9 mouse cellular contexts compared by ENCODE assay signal in genomic region chr19:5841389-5841946, GRCm38 (mm10). TPM values are rescaled to one million over a fixed set of nuclear protein-coding genes. Genes with fewer than 3 reads are reported as not detected.
DNase-seq lines count a peak whose midpoint lies in the region; ATAC-seq lines count a peak whose summit lies in the region.
"Had no signal": no experiment of that assay in that cellular context is flagged by ENCODE, and none has a peak within 500 bp of the region (broad histone marks: within the 10 kb centered on the region; RNA-seq: fewer than 3 reads in every experiment).

No protein-coding gene starts in this region.

- peaks cover 69% of the 10 kb centered on the region for H3K4me1 ChIP-seq in megakaryocyte, embryonic 14.5 days
- peaks cover 31% of the 10 kb centered on the region for H3K4me1 ChIP-seq in intestine, embryonic 15.5 days (replicated peaks)
- H3K4me1 ChIP-seq in neural tube, embryonic 15.5 days = peaks cover 50% of the 10 kb centered on the region

- ATAC-seq in megakaryocyte, adult 5-6 weeks (ENCODE audit: poor library complexity, severe bottlenecking) = no peak
- ATAC-seq in intestine, embryonic 15.5 days = no peak
- ATAC-seq in neural tube, embryonic 15.5 days (ENCODE audit: low FRiP score) = no peak

- peak overlapping the region; percentile 99 for H3K4me3 ChIP-seq in megakaryocyte, embryonic 14.5 days (replicated peaks)
- H3K4me3 ChIP-seq in intestine, embryonic 15.5 days (replicated peaks) = no peak overlapping the region
- no peak overlapping the region for H3K4me3 ChIP-seq in neural tube, embryonic 15.5 days (replicated peaks)
- H3K4me3 ChIP-seq: hindbrain, embryonic 15.5 days had no signal

- no peaks in the 10 kb centered on the region for H3K9me3 ChIP-seq in megakaryocyte, embryonic 14.5 days
- H3K9me3 ChIP-seq in intestine, embryonic 15.5 days = no peaks in the 10 kb centered on the region
- H3K9me3 ChIP-seq in neural tube, embryonic 15.5 days (replicated peaks) = no peaks in the 10 kb centered on the region
- H3K9me3 ChIP-seq: hindbrain, embryonic 15.5 days had no signal

- no peak overlapping the region for H3K27ac ChIP-seq in intestine, embryonic 15.5 days
- H3K27ac ChIP-seq in neural tube, embryonic 15.5 days (replicated peaks) = 0 out of 2 replicates have a peak overlapping the region, but pooled peaks have one; percentile 6

- 62% methylated on average over 4 of the region's 4 CpGs for WGBS in intestine, embryonic 15.5 days
- 50% methylated on average over 4 of the region's 4 CpGs for WGBS in neural tube, embryonic 15.5 days

- peak overlapping the region; percentile 74 for H3K4me2 ChIP-seq in intestine, embryonic 15.5 days (replicated peaks)
- H3K4me2 ChIP-seq in neural tube, embryonic 15.5 days = no peak overlapping the region
- H3K4me2 ChIP-seq: hindbrain, embryonic 15.5 days had no signal

- H3K36me3 ChIP-seq in megakaryocyte, embryonic 14.5 days (replicated peaks; ENCODE audit: low read length) = peaks cover 84% of the 10 kb centered on the region
- no peaks in the 10 kb centered on the region for H3K36me3 ChIP-seq in intestine, embryonic 15.5 days
- H3K36me3 ChIP-seq in neural tube, embryonic 15.5 days = no peaks in the 10 kb centered on the region
- H3K36me3 ChIP-seq: hindbrain, embryonic 15.5 days had no signal

- H3K27me3 ChIP-seq in megakaryocyte, embryonic 14.5 days (replicated peaks) = no peaks in the 10 kb centered on the region
- H3K27me3 ChIP-seq in intestine, embryonic 15.5 days (replicated peaks) = no peaks in the 10 kb centered on the region
- H3K27me3 ChIP-seq in neural tube, embryonic 15.5 days (replicated peaks) = no peaks in the 10 kb centered on the region
- H3K27me3 ChIP-seq: hindbrain, embryonic 15.5 days had no signal

- peak; percentile 27 for DNase-seq in adrenal gland, postnatal 10 days
- DNase-seq in right cerebral cortex, postnatal 10 days (ENCODE audit: low spot score in 2 of 2) = no peak
- DNase-seq in thymus, postnatal 0 days (ENCODE audit: low spot score) = no peak
- DNase-seq in urinary bladder, postnatal 10 days (ENCODE audit: low spot score) = no peak

- H3K9ac ChIP-seq in intestine, embryonic 15.5 days = no peak overlapping the region
- no peak overlapping the region for H3K9ac ChIP-seq in neural tube, embryonic 15.5 days (replicated peaks)
- H3K9ac ChIP-seq: hindbrain, embryonic 15.5 days had no signal

RNA-seq across cellular contexts. Expression of gene Frmd8, which starts 33.6 kb away (rescaled TPM):
- 28.5 and 57.6 TPM in 2 replicates for polyA plus RNA-seq in megakaryocyte, embryonic 14.5 days (2012; ENCODE audit: insufficient read depth, low replicate concordance)
- 21.4 and 21.9 TPM in 2 replicates for total RNA-seq in megakaryocyte, adult 5-6 weeks (2015)
- 19.3 and 23.3 TPM in 2 replicates for total RNA-seq in megakaryocyte, adult 5-6 weeks (2017)
- 10 to 100 TPM; 29.0 to 34.8 TPM for total RNA-seq in adrenal gland, postnatal 10 days (2021)
- polyA plus RNA-seq in intestine, embryonic 15.5 days (2015; fragmentation: Nextera tagmentation; extraction: Ambion mirVana) = 26.9 and 28.0 TPM in 2 replicates
- 13.8 and 23.4 TPM in 2 replicates for polyA plus RNA-seq in neural tube, embryonic 15.5 days (2015; fragmentation: Nextera tagmentation; extraction: Ambion mirVana)
- 72.4 and 75.2 TPM in 2 replicates for polyA plus RNA-seq in thymus, postnatal 0 days (2015; fragmentation: Nextera tagmentation; extraction: Ambion mirVana)

RNA-seq across cellular contexts. Expression of gene Slc25a45, which starts 36.1 kb away (rescaled TPM):
- 3.6 and 6.9 TPM in 2 replicates for polyA plus RNA-seq in megakaryocyte, embryonic 14.5 days (2012; ENCODE audit: insufficient read depth, low replicate concordance)
- 55.6 and 67.9 TPM in 2 replicates for total RNA-seq in megakaryocyte, adult 5-6 weeks (2015)
- 69.1 and 73.5 TPM in 2 replicates for total RNA-seq in megakaryocyte, adult 5-6 weeks (2017)
- total RNA-seq in adrenal gland, postnatal 10 days (2021) = 10 to 100 TPM; 13.4 to 14.2 TPM
- 3.5 and 4.2 TPM in 2 replicates for polyA plus RNA-seq in intestine, embryonic 15.5 days (2015; fragmentation: Nextera tagmentation; extraction: Ambion mirVana)
- 2.0 and 3.9 TPM in 2 replicates for polyA plus RNA-seq in neural tube, embryonic 15.5 days (2015; fragmentation: Nextera tagmentation; extraction: Ambion mirVana)
- 11.4 and 14.6 TPM in 2 replicates for polyA plus RNA-seq in thymus, postnatal 0 days (2015; fragmentation: Nextera tagmentation; extraction: Ambion mirVana)

RNA-seq across cellular contexts. Expression of gene Tigd3, which starts 52.5 kb away (rescaled TPM):
- 0.57 and 1.3 TPM in 2 replicates for polyA plus RNA-seq in megakaryocyte, embryonic 14.5 days (2012; ENCODE audit: insufficient read depth, low replicate concordance)
- 0.54 and 0.59 TPM in 2 replicates for total RNA-seq in megakaryocyte, adult 5-6 weeks (2015)
- total RNA-seq in megakaryocyte, adult 5-6 weeks (2017) = 1.0 and 1.8 TPM in 2 replicates
- 1 to 10 TPM; 1.6 to 1.9 TPM for total RNA-seq in adrenal gland, postnatal 10 days (2021)
- polyA plus RNA-seq in intestine, embryonic 15.5 days (2015; fragmentation: Nextera tagmentation; extraction: Ambion mirVana) = 1.9 and 2.7 TPM in 2 replicates
- polyA plus RNA-seq in neural tube, embryonic 15.5 days (2015; fragmentation: Nextera tagmentation; extraction: Ambion mirVana) = 8.9 and 10.0 TPM in 2 replicates
- 3.3 and 4.1 TPM in 2 replicates for polyA plus RNA-seq in thymus, postnatal 0 days (2015; fragmentation: Nextera tagmentation; extraction: Ambion mirVana)
